Mouse (Mus musculus) brain, embryonic 14.5 days (tissue): ENCODE data around the gene Psmb3.

Experiments
- CTCF ChIP-seq: fragments of 200-500 bp; IDR thresholded peaks from 2 replicates; pipeline ENCODE4 v1.5.1; 2012; ENCODE audit warnings: inconsistent platforms, mild to moderate bottlenecking, moderate library complexity, borderline replicate concordance; ENCODE audit not compliant: insufficient read depth, insufficient read length; ENCODE audit errors: extremely low read depth
- POLR2A ChIP-seq: fragments of 200-500 bp; IDR thresholded peaks from 2 replicates; pipeline ENCODE4 v1.6.1; 2012; ENCODE audit warnings: mild to moderate bottlenecking, inconsistent platforms, borderline replicate concordance; ENCODE audit not compliant: poor library complexity, insufficient read depth, insufficient read length, severe bottlenecking; ENCODE audit errors: extremely low read depth

DNA sequence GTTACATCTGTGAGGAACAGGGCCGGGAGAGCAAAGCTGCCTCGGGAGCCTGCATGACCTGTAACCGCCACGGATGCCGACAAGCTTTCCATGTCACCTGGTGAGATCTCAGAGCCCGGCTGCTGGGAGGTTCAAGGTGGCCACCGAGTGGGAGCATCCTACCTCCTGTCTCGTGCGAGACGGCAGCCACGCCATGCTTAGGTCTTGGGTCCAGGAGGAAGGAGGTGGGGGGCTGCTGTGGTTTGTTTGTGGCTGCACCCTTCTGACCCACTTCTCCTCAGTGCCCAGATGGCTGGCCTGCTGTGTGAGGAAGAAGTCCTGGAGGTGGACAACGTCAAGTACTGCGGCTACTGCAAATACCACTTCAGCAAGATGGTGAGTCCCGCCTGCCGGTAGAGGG, 36.4 kb upstream of the Psmb3 start:
- TF ChIP-seq POLR2A (no peak), CTCF (no peak)
